Mouse (Mus musculus) neutrophil, adult 5-6 weeks (primary cell): ENCODE measurements around the gene Shroom2. TPM values are rescaled to one million over a fixed set of nuclear protein-coding genes. Genes with fewer than 3 reads are reported as not detected.

Experiments
- ATAC-seq: fragments of 151-379, 151-347 bp; 2 replicates; pipeline ENCODE4 v1.8.0; 2017; ENCODE audit warnings: mild to moderate bottlenecking, moderate TSS enrichment; ENCODE audit not compliant: insufficient number of reproducible peaks, poor library complexity, low FRiP score, severe bottlenecking; ENCODE audit errors: extremely low read depth
- total RNA-seq: library from RNA; stranded (forward); fragments of 200-1000 nt; gene quantifications from 2 replicates; pipeline ENCODE4 v1.2.3, GENCODE M21; 2017

Gene Shroom2
- total RNA-seq, 1 experiment from 2014 or later: 0.12 TPM

GRCm38 (mm10) chrX:152618464-152618863 is 150.8 kb downstream of the Shroom2 start:
- ATAC-seq: no peak

- no peak for ATAC-seq
These were observed 206.2 kb downstream of the Shroom2 start, which contains the start of gene Cldn34a for GRCm38 (mm10) chrX:152563034-152563433. Cldn34a (plus strand) TSS chrX:152563334.

Other genes with a start within 250 kb of the Shroom2 start
- not detected in 2 replicates for gene Cldn34a, start 206.1 kb downstream of the Shroom2 start, total RNA-seq
- not detected in 2 replicates for gene Gpr143, start 12.5 kb upstream of the Shroom2 start, total RNA-seq
- not detected in 2 replicates for gene Usp51, start 237.0 kb upstream of the Shroom2 start, total RNA-seq